Mouse (Mus musculus): ENCODE measurements around the gene Vps33b. TPM values are rescaled to one million over a fixed set of nuclear protein-coding genes. Genes with fewer than 3 reads are reported as not detected.

Gene Vps33b
- total and polyA plus RNA-seq, 3 experiments = 23.4 to 24.9 TPM; not detected in 1

DNA sequence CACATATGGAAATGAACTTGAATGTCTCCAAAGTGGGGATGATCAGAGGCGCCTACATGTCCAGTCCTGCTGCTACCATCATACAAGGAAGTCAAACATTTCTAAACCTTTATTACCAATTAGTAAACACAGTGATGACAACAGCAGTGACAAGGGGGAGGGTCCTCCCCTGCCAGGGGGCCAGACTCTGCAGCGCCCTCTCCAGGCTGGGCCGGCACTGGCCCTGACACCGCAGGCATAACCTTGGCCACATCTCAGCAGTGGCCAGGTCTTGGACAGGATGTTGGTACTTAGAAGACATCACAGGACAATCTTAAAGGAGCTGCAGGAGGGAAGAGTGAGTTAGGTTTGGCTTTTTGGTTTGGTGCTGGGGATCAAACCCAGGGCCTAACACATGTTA, 42.4 kb upstream of the Vps33b start:
- TF ChIP-seq MYC (IDR thresholded peaks at IDR 0.05; ENCODE audit: low read depth, low read length) (no peak), CTCF (IDR thresholded peaks at IDR 0.05 in 2 of 3, conservative IDR thresholded peaks at IDR 0.05 in 1 of 3; ENCODE audit: control insufficient read depth in 1 of 3, insufficient read depth in 1 of 3, low read depth in 2 of 3, low read length in 3 of 3, poor library complexity in 1 of 3, severe bottlenecking in 1 of 3) (peak; percentile 35 to 56 (median 45); a peak in 5 of 6 replicates)
- no peak for DNase-seq (ENCODE audit: low read depth, low spot score)
- H3K9ac ChIP-seq (ENCODE audit: control insufficient read depth, low read depth, low read length, poor library complexity, severe bottlenecking) = no peak overlapping the region
- H3K79me2 ChIP-seq (ENCODE audit: control insufficient read depth, insufficient read depth, low read length, poor library complexity) = no peaks in the 10 kb centered on the region
- 0 out of 4 replicates have a peak, but pooled peaks cover 0 to 5% of the 10 kb centered on the region in 2 experiments for H3K4me1 ChIP-seq (ENCODE audit: control insufficient read depth in 1 of 2, insufficient read depth in 2 of 2, low read length in 2 of 2)
- H3K4me3 ChIP-seq (ENCODE audit: control insufficient read depth in 1 of 2, insufficient read depth in 1 of 2, low read depth in 2 of 2, low read length in 2 of 2) = no peak overlapping the region
- H3K27ac ChIP-seq (ENCODE audit: control insufficient read depth, low read depth, low read length) = no peak overlapping the region
- H3K27me3 ChIP-seq (ENCODE audit: control insufficient read depth in 1 of 2, insufficient read depth in 2 of 2, low read length in 2 of 2) = no peaks in the 10 kb centered on the region
- H3K9me3 ChIP-seq (replicated peaks; ENCODE audit: insufficient read depth, low read length) = no peaks in the 10 kb centered on the region
- peaks cover 0 to 2% of the 10 kb centered on the region in 2 experiments; a peak in 2 of 4 replicates for H3K36me3 ChIP-seq (ENCODE audit: control insufficient read depth in 1 of 2, insufficient read depth in 2 of 2, low read length in 2 of 2)

DNA sequence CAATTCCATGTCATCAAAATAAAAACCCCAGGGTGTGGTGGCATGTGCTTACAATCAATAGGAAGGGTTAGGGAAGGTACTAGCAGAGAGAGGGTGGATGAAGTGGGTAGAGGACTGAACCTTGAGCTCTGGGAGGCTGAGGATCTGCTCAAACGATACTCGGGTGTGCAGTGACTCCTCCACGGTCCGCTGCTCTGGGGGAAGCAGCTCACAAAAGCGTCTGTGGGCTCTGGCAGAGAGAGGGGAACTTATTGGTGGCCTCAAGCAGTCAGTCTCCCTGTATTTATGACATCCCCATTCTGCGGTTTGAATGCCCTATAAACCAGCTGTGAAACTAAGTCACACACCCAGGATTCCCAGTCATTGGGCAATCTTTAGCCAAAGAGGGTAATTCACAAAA, 39.3 kb upstream of the Vps33b start:
- Histone ChIP-seq H3K27ac (ENCODE audit: control insufficient read depth, low read depth, low read length) (no peak overlapping the region), H3K79me2 (ENCODE audit: control insufficient read depth, insufficient read depth, low read length, poor library complexity) (peaks cover 8% of the 10 kb centered on the region), H3K4me1 (ENCODE audit: control insufficient read depth in 1 of 2, insufficient read depth in 2 of 2, low read length in 2 of 2) (peaks cover 5 to 6% of the 10 kb centered on the region in 2 experiments; a peak in 3 of 4 replicates), H3K36me3 (ENCODE audit: control insufficient read depth in 1 of 2, insufficient read depth in 2 of 2, low read length in 2 of 2) (peaks cover 2 to 6% of the 10 kb centered on the region in 2 experiments; a peak in 3 of 4 replicates), H3K4me3 (ENCODE audit: control insufficient read depth in 1 of 2, insufficient read depth in 1 of 2, low read depth in 2 of 2, low read length in 2 of 2) (no peak overlapping the region), H3K27me3 (ENCODE audit: control insufficient read depth in 1 of 2, insufficient read depth in 2 of 2, low read length in 2 of 2) (no peaks in the 10 kb centered on the region), H3K9ac (ENCODE audit: control insufficient read depth, low read depth, low read length, poor library complexity, severe bottlenecking) (no peak overlapping the region), H3K9me3 (replicated peaks; ENCODE audit: insufficient read depth, low read length) (no peaks in the 10 kb centered on the region)
- TF ChIP-seq MXI1 (IDR thresholded peaks at IDR 0.05; ENCODE audit: low read depth, low read length) = no peak
- TF ChIP-seq HCFC1 (IDR thresholded peaks at IDR 0.05; ENCODE audit: low read depth, low read length) = no peak
- TF ChIP-seq UBTF (IDR thresholded peaks at IDR 0.05; ENCODE audit: borderline replicate concordance, insufficient read depth, low read depth, low read length) = no peak
- TF ChIP-seq E2F4 (IDR thresholded peaks at IDR 0.05; ENCODE audit: borderline replicate concordance, low read depth, low read length) = no peak
- no peak for TF ChIP-seq ETS1 (IDR thresholded peaks at IDR 0.05; ENCODE audit: low read depth, low read length)
- no peak for TF ChIP-seq TBP (IDR thresholded peaks at IDR 0.05; ENCODE audit: low read depth, low read length)
- DNase-seq (ENCODE audit: low read depth, low spot score) = no peak

DNA sequence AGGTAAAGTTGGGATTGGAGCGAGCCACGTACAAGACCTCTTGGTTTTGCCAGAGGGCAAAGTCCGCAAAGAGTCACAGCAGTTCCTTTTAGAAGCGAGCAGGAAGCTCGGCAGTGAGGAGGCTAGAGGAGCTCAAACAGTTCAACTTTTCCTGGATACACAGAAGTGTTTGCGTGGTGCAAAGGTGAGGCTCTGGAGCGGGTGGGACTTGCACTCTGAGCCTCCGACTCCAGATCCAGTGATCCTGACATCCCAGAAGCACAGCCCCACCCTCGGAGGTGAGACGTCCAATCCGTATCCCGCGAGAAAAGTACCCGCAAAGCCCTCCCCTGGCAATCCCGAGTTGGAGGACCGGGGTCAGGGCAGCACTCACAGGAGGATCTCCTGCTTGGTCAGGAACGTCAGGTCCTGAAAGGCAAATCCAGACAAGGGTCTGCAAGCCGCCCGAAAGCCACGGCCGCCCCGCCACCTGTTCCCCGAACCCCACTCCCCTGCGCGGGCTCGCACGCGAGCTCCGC, 37.4 kb upstream of the Vps33b start:
- no peaks in the 10 kb centered on the region for H3K9me3 ChIP-seq (replicated peaks; ENCODE audit: insufficient read depth, low read length)
- peak overlapping the region; percentile 78 for H3K9ac ChIP-seq (ENCODE audit: control insufficient read depth, low read depth, low read length, poor library complexity, severe bottlenecking)
- peaks cover 0 to 6% of the 10 kb centered on the region in 2 experiments; a peak in 2 of 4 replicates for H3K36me3 ChIP-seq (ENCODE audit: control insufficient read depth in 1 of 2, insufficient read depth in 2 of 2, low read length in 2 of 2)
- H3K4me1 ChIP-seq (ENCODE audit: control insufficient read depth in 1 of 2, insufficient read depth in 2 of 2, low read length in 2 of 2) = peaks cover 5 to 6% of the 10 kb centered on the region in 2 experiments; a peak in 3 of 4 replicates
- H3K79me2 ChIP-seq (ENCODE audit: control insufficient read depth, insufficient read depth, low read length, poor library complexity) = peaks cover 10% of the 10 kb centered on the region
- H3K4me3 ChIP-seq (ENCODE audit: control insufficient read depth in 1 of 2, insufficient read depth in 1 of 2, low read depth in 2 of 2, low read length in 2 of 2) = peak overlapping the region; percentile 79 to 89
- H3K27ac ChIP-seq (ENCODE audit: control insufficient read depth, low read depth, low read length) = peak overlapping the region; percentile 27
- TF ChIP-seq POLR2A (IDR thresholded peaks at IDR 0.05; ENCODE audit: control insufficient read depth in 1 of 2, insufficient read depth in 1 of 2, low read depth in 1 of 2, low read length in 2 of 2, poor library complexity in 1 of 2) = peak in 1 of 2 experiments; percentile 54; a peak in 1 of 4 replicates
- no peak for TF ChIP-seq MYB (IDR thresholded peaks at IDR 0.05; ENCODE audit: low read depth, low read length)
- peak; percentile 28; the same call in 1 of the 2 replicates for TF ChIP-seq TBP (IDR thresholded peaks at IDR 0.05; ENCODE audit: low read depth, low read length)
- H3K27me3 ChIP-seq (ENCODE audit: control insufficient read depth in 1 of 2, insufficient read depth in 2 of 2, low read length in 2 of 2) = no peaks in the 10 kb centered on the region
- peak; percentile 73 for DNase-seq (ENCODE audit: low read depth, low spot score)
